Mouse (Mus musculus): Measurements from ENCODE around the gene Prss46.
A peak's percentile ranks its signal among the peaks of the same experiment; 100 is the strongest.
"Not testable (repeated sequence)": the region's sequence is repeated elsewhere in the genome, so short reads cannot be mapped to it uniquely, and the experiment has no call there.

Prss46 gene

GRCm38 (mm10) chr9:110844206-110844605 lies at the start of gene Prss46:
Gene Prss46, plus strand, starts transcription at chr9:110844506.
- no peak for DNase-seq (ENCODE audit: low read depth, low spot score)

GRCm38 (mm10) chr9:110797013-110797412 lies 47.3 kb upstream of the Prss46 start:
- DNase-seq (ENCODE audit: low read depth, low spot score): peak; percentile 80

DNA sequence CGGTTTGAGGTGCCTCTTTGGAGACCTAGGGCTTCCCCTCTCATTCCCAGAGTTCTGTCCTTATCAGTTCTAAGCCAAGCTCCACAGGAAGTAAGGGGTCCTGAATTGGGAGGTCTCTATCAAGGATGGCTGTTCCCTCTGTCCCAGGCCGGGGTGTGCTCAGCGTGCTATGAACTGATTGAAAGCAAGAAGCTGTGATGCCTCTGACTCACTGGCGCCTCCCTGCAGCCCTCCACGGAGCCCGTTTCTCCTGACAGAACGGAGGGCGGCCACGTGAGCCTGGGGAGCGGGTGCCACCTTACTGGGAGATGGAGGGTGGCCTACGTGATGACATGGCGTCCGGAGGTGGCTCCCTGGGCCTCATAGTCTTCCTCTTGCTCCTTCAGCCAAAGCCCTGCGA lies 46.4 kb upstream of the Prss46 start, which contains the start of gene Prss42:
Prss42 (plus strand) TSS at position 301 of the 400 bp plus-strand sequence.
- no peak for DNase-seq (ENCODE audit: low read depth, low spot score)

GRCm38 (mm10) chr9:110800834-110801479 lies 43.3 kb upstream of the Prss46 start:
- no peak for DNase-seq (ENCODE audit: low read depth, low spot score)

DNA sequence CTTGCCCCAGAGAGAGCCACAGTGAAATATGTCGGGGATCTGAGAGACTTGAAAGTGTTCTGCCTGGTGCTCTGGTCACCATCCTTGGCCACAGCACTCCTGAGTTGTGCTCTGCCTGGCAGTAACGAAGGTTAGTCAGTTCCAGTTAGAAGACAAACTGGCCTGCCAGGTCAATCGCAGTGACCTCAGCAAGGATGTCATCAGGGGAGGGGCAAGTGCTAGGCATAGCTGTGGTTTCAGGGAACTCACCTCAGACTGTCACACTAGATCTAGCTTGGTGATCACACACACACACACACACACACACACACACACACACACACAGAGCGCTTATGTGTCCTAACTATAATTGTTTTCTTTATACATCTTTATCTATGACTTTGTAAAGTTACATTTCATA lies 41.0 kb upstream of the Prss46 start:
- no peak for DNase-seq (ENCODE audit: low read depth, low spot score)

DNA sequence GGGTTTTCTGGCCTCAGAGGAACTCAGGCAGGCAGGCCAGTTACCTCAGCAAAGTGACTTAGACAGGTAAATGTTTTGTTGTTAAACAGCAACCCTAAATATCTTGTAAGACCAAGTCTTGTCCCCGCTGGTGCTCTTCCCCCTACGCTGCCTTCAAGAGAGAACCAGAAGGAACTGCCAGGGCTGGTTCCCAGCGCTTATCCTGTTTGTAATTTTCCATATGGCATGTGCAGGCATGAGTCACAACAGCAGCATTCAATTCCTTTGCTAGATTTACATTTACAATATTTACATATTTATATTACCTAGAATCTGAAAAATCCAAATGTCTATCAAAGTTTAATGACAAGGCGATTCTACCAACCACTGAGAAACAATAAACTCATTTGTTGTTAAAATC lies 34.3 kb upstream of the Prss46 start:
- no peak for DNase-seq (ENCODE audit: low read depth, low spot score)

GRCm38 (mm10) chr9:110813789-110814188 lies 30.5 kb upstream of the Prss46 start, which contains the start of gene Prss44:
Gene Prss44, plus strand, starts transcription at chr9:110813994.
- peak; percentile 57 for DNase-seq (ENCODE audit: low read depth, low spot score)

- DNase-seq (ENCODE audit: low read depth, low spot score): not testable (repeated sequence)
Measured at GRCm38 (mm10) chr9:110820546-110820945, 23.8 kb upstream of the Prss46 start.

DNA sequence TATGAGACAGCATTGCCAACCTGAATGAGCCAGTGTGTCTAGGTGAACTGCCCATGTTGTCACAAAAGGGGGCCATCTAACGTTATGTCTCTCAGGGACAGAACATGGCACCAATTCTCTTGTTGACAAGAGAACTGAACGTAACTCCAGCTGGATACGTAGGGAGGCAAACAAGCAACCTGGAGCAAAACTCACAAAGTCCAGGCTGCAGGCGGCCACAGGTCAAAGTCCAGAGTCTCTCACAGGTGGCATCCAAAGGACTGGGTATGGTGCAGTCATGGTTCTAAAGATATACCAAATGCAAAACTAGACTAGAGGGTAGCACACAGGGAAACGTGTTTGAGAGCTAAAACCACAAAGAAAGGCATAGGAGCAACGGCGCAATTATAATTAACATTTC lies 22.9 kb upstream of the Prss46 start:
- no peak for DNase-seq (ENCODE audit: low read depth, low spot score)

DNA sequence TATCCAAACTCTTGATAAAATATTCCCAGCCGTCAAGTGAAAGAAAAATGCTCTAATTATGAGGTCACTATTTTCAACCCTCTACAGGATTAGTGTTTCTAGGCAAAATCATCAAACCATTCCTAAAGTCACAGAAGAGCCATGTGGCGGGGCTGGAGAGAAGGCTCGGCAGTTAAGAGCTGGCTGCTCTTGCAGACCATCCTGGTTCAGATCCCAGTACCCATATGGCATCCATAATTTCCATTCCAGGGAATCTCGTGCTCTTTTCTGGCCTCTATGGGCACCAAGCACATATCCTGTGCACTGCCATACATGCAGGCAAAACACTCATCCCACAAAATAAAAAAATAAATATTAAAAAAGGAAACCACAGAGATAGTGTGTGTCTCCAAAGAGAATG lies 18.9 kb upstream of the Prss46 start:
- no peak for DNase-seq (ENCODE audit: low read depth, low spot score)

GRCm38 (mm10) chr9:110825832-110826231 lies 18.5 kb upstream of the Prss46 start:
- DNase-seq (ENCODE audit: low read depth, low spot score): no peak

GRCm38 (mm10) chr9:110826390-110826789 lies 17.9 kb upstream of the Prss46 start, which contains the start of gene Prss43:
Gene Prss43, plus strand, starts transcription at chr9:110826690.
- DNase-seq (ENCODE audit: low read depth, low spot score): no peak

DNA sequence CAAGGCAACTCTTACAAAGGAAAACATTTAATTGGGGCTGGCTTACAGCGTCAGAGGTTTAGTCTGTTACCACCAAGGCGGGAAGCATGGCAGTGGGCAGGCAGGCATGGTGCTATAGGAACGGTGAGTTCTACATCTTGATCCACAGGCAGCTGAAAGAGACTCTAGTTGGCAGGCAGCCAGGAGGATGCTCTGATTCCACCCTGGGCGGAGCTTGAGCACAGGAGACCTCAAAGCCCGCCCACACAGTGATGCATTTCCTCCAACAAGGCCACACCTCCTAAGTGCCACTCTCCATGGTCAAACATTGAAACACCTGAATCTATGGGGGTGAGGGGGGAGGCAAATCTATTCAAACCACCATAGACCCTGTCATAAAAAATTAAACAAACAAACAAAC lies 11.3 kb upstream of the Prss46 start:
- peak; percentile 92 for DNase-seq (ENCODE audit: low read depth, low spot score)

DNA sequence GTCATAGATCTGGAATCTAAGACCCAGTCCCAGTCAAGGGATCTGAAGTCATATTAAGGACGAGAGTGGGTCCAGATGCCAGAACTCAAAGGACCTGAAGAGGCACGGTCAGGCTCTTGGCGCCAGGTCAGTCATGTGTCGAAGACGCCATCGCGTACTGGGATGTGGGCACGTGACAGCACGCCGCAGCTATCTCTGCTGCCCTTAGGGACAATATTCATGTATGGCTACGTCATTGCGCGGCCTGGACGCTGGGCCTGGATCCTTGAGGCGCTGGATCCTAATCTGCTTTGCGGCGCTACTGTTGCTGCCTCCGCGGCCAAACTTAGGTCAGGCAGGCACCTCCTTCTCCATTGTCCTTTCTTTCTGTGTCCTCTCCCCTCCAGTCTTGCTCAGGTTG lies 9.9 kb upstream of the Prss46 start, which contains the start of gene Prss45:
Prss45 (plus strand) TSS at position 178 of the 400 bp plus-strand sequence.
- DNase-seq (ENCODE audit: low read depth, low spot score): no peak

- DNase-seq (ENCODE audit: low read depth, low spot score): no peak
Measured at GRCm38 (mm10) chr9:110834961-110835360, 9.3 kb upstream of the Prss46 start.

GRCm38 (mm10) chr9:110836112-110836511 lies 8.2 kb upstream of the Prss46 start:
- DNase-seq (ENCODE audit: low read depth, low spot score): no peak

- DNase-seq (ENCODE audit: low read depth, low spot score): no peak
Measured at GRCm38 (mm10) chr9:110840905-110841304, 3.4 kb upstream of the Prss46 start.

GRCm38 (mm10) chr9:110841438-110841837 lies 2.9 kb upstream of the Prss46 start:
- DNase-seq (ENCODE audit: low read depth, low spot score): no peak

GRCm38 (mm10) chr9:110849162-110849561 lies 4.9 kb downstream of the Prss46 start:
- peak; percentile 19 for DNase-seq (ENCODE audit: low read depth, low spot score)

GRCm38 (mm10) chr9:110855903-110856302 lies 11.6 kb downstream of the Prss46 start:
- peak; percentile 62 for DNase-seq (ENCODE audit: low read depth, low spot score)

DNA sequence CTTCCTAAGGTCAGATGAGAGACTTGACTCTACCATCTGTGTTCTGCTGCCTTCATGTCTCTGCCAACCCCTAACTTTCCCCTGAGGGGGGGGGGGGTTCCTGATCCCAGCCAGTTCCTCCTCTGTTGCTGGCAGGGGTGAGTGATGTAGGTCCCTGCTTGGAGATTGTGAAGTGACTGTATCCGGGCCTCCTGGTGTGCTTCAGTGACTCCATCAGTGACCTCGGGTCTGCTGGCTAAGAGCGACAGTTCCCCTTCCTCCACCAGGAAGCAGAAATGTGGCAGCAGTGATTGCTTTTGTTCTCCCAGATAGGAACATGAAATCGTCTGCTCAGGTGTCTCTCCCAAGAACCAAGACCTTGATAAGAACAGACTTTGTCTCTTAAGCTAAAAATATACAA lies 12.6 kb downstream of the Prss46 start:
- DNase-seq (ENCODE audit: low read depth, low spot score): no peak

DNA sequence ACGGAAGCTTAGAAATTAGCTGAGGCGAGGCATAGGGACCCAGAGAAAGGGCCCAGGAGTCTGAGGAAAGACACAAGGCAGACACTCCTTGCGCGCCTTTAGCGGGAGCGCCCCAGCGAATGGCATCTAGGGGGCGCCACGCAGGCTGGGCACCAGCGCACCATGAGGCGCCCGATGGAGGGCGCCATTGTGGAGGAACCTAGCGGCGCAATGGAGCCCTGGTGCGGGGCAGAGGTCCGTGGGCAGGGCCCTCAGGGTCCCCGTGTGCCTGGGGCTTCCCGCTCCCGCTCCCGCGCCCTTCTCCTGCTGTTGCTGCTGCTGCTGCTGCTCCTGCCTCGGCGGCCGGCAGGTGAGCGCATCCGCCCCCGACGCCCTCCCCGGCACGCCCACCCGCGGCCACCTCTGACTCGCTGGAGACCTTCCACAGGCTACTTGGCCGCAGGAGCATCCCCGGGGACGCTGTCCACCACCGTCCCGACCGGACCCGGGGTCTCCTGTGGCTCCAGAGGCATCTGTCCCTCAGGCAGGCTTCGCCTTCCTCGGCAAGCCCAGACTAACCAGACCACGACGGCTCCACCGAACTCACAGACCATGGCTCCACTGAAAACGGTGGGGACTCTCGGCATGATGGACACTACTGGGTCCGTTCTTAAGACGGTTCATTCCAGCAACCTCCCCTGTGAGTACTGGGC lies 13.6 kb downstream of the Prss46 start, which contains the start of gene Prss50:
Prss50 (plus strand) TSS at position 187 of the 692 bp plus-strand sequence.
- peak; percentile 73 for DNase-seq (ENCODE audit: low read depth, low spot score)

- DNase-seq (ENCODE audit: low read depth, low spot score): no peak
Measured at GRCm38 (mm10) chr9:110858523-110858922, 14.2 kb downstream of the Prss46 start.

All from ES-CJ7 (cell line).